Mouse (Mus musculus): Measurements from ENCODE around the gene Sec23b. TPM values are rescaled to one million over a fixed set of nuclear protein-coding genes. Genes with fewer than 3 reads are reported as not detected.

Sec23b gene
- polyA plus RNA-seq, 2 experiments: 76.2 to 80.1 TPM

DNA sequence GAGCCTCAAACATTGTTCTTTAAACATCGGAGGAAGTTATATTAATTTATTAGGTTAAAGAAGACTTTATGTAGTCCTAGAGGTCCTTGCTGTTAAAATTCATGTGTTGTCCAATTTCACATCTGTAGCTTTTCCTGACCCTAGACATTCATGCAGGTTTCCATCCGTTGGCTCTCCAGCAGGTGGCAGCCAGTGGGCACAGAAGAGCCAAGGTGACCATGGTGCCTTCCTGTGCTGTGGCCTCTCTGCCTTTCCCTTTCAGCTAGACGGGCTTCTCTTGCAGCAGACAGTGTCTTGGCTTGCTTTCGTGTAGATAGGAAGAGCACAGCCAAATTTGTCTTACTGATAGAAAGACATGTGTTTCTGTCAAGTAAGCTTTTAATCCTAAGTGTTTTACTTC is 82.7 kb downstream of the Sec23b start:
- Histone ChIP-seq H3K4me2 (replicated peaks; ENCODE audit: low read depth, low read length, severe bottlenecking) (no peak overlapping the region), H3K27ac (replicated peaks; ENCODE audit: low read depth, low read length) (no peak overlapping the region), H3K4me3 (replicated peaks; ENCODE audit: low read length) (no peak overlapping the region), H3K27me3 (ENCODE audit: control insufficient read depth, insufficient read depth, low read length) (no peaks in the 10 kb centered on the region), H3K9me3 (ENCODE audit: control insufficient read depth, low read length) (no peaks in the 10 kb centered on the region), H3K4me1 (ENCODE audit: control insufficient read depth, insufficient read depth, low read length) (0 out of 2 replicates have a peak, but pooled peaks cover 4% of the 10 kb centered on the region), H3K9ac (ENCODE audit: low read depth, low read length, severe bottlenecking) (no peak overlapping the region), H3K36me3 (ENCODE audit: control insufficient read depth, insufficient read depth, low read length) (no peaks in the 10 kb centered on the region)
- no peak for DNase-seq (ENCODE audit: low spot score)
- no peak for TF ChIP-seq POLR2A (IDR thresholded peaks at IDR 0.05; ENCODE audit: borderline replicate concordance, extremely low read depth, insufficient read depth, insufficient read length)
- no peak for ATAC-seq (ENCODE audit: low FRiP score, low read depth)
- 54% methylated on average over 4 of the region's 4 CpGs for WGBS

- H3K27me3 ChIP-seq (ENCODE audit: control insufficient read depth, insufficient read depth, low read length): no peaks in the 10 kb centered on the region
- no peak overlapping the region for H3K27ac ChIP-seq (replicated peaks; ENCODE audit: low read depth, low read length)
- no peak overlapping the region for H3K4me3 ChIP-seq (replicated peaks; ENCODE audit: low read length)
- ATAC-seq (ENCODE audit: low FRiP score, low read depth) (no peak), DNase-seq (ENCODE audit: low spot score) (no peak)
- H3K9me3 ChIP-seq (ENCODE audit: control insufficient read depth, low read length): no peaks in the 10 kb centered on the region
- TF ChIP-seq POLR2A (IDR thresholded peaks at IDR 0.05; ENCODE audit: borderline replicate concordance, extremely low read depth, insufficient read depth, insufficient read length): no peak
- H3K4me1 ChIP-seq (ENCODE audit: control insufficient read depth, insufficient read depth, low read length): 0 out of 2 replicates have a peak, but pooled peaks cover 4% of the 10 kb centered on the region
- H3K36me3 ChIP-seq (ENCODE audit: control insufficient read depth, insufficient read depth, low read length): no peaks in the 10 kb centered on the region
- H3K4me2 ChIP-seq (replicated peaks; ENCODE audit: low read depth, low read length, severe bottlenecking): no peak overlapping the region
- 84% methylated on average over 7 of the region's 7 CpGs for WGBS
- no peak overlapping the region for H3K9ac ChIP-seq (ENCODE audit: low read depth, low read length, severe bottlenecking)
These were observed 84.1 kb downstream of the Sec23b start for GRCm38 (mm10) chr2:144640101-144640500.

Small RNA genes lying within 50 kb of the gene (microRNA-seq; reads per million reads assigned to microRNA genes)
- not detected for gene Gm24823

Other genes with a start within 250 kb of the Sec23b start
- 2.7 and 2.9 TPM in 2 replicates for gene Ovol2, start 224.1 kb upstream of the Sec23b start, polyA plus RNA-seq (2012; rRNA removed)
- 1.4 and 1.8 TPM in 2 replicates for gene Ovol2, start 224.1 kb upstream of the Sec23b start, polyA plus RNA-seq (2014; fragmentation: Nextera tagmentation; extraction: Ambion mirVana)
- gene Kat14, start 187.2 kb upstream of the Sec23b start, polyA plus RNA-seq (2012; rRNA removed): 38.8 and 41.5 TPM in 2 replicates
- gene Kat14, start 187.2 kb upstream of the Sec23b start, polyA plus RNA-seq (2014; fragmentation: Nextera tagmentation; extraction: Ambion mirVana): 40.9 and 41.9 TPM in 2 replicates
- not detected in 2 replicates for gene Pet117, start 187.2 kb upstream of the Sec23b start, polyA plus RNA-seq (2012; rRNA removed)
- gene Pet117, start 187.2 kb upstream of the Sec23b start, polyA plus RNA-seq (2014; fragmentation: Nextera tagmentation; extraction: Ambion mirVana): 0.43 TPM in 1 of 2 replicates, not detected in the other
- gene Dzank1, start 28.8 kb upstream of the Sec23b start, polyA plus RNA-seq (2012; rRNA removed): 1.5 and 1.6 TPM in 2 replicates
- gene Dzank1, start 28.8 kb upstream of the Sec23b start, polyA plus RNA-seq (2014; fragmentation: Nextera tagmentation; extraction: Ambion mirVana): 1.7 and 2.8 TPM in 2 replicates
- gene Polr3f, start 28.5 kb upstream of the Sec23b start, polyA plus RNA-seq (2012; rRNA removed): 19.4 and 20.5 TPM in 2 replicates
- gene Polr3f, start 28.5 kb upstream of the Sec23b start, polyA plus RNA-seq (2014; fragmentation: Nextera tagmentation; extraction: Ambion mirVana): 24.9 and 26.6 TPM in 2 replicates
- gene Rbbp9, start 5.4 kb upstream of the Sec23b start, polyA plus RNA-seq (2012; rRNA removed): 32.1 and 37.4 TPM in 2 replicates
- 67.6 and 68.4 TPM in 2 replicates for gene Rbbp9, start 5.4 kb upstream of the Sec23b start, polyA plus RNA-seq (2014; fragmentation: Nextera tagmentation; extraction: Ambion mirVana)
- 18.0 and 35.7 TPM in 2 replicates for gene Smim26, start 37.8 kb downstream of the Sec23b start, polyA plus RNA-seq (2012; rRNA removed)
- gene Smim26, start 37.8 kb downstream of the Sec23b start, polyA plus RNA-seq (2014; fragmentation: Nextera tagmentation; extraction: Ambion mirVana): 41.8 and 44.4 TPM in 2 replicates
- gene Dtd1, start 43.7 kb downstream of the Sec23b start, polyA plus RNA-seq (2012; rRNA removed): 17.2 and 19.1 TPM in 2 replicates
- gene Dtd1, start 43.7 kb downstream of the Sec23b start, polyA plus RNA-seq (2014; fragmentation: Nextera tagmentation; extraction: Ambion mirVana): 39.8 and 42.1 TPM in 2 replicates